Mouse (Mus musculus): ENCODE measurements at regions not wholly inside any gene's neighbourhood (a gene's known extent, or its start where the extent isn't known, plus 50 kb on each side); places are given as distances from the start of the nearest gene placed in this dataset.
A peak's percentile ranks its signal among the peaks of the same experiment; 100 is the strongest.

- no peak for DNase-seq
Measured at GRCm38 (mm10) chrX:121533360-121533759, 863.8 kb downstream of the Nap1l3 start.

GRCm38 (mm10) chrX:121519830-121520229 lies 877.4 kb downstream of the Nap1l3 start:
- no peak for DNase-seq

DNA sequence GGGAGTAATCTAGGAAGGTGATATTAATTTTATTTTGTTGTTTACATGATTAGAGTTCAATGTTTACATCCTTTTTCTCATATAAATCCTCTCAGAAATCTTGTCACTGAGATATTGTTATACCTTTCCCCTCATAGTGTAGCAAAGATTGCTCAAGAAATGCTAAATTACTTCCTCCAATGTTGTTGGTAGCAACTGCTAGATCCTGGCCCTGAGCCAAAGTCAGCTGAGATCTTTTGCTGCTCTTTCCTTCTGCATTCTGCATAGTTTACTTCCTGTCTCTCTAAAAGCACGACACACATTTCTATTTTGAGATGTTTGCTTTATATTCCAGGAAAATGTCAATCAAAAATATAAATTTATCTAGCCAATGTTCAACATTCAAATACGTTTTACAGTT lies 899.5 kb downstream of the Nap1l3 start:
- DNase-seq, result peak; percentile 13 to 22

GRCm38 (mm10) chrX:121497219-121497618 lies 900.0 kb downstream of the Nap1l3 start:
- no peak for DNase-seq

DNA sequence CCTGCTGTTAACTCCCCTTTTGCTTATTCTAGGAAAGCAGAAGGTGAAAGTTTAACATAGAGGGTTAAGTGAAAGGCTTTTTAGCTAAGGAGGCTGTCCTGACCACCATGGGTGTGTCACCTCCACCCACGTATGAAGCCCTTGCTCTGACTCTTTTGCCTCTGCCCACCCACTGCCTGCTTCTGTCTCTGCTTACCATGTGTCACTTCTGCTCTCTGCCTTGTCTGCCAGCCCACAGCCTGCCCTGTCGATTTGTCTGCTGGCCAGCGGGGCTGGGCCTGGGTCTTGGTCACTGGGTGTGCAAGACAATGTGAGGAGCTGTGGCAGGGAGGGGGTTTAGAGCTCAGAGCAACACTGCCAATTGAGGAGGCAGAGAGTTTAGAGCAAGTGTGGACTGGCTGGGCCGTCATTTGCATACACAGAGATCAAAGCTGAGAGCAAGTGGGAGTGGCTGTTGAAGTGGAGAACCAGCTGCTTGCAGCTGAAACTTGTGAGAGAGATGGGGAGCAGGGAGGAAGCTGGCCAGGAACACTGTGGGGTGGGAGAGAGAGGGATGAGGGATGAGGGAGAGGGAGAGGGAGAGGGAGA lies 917.7 kb downstream of the Nap1l3 start:
- DNase-seq, result peak; percentile 5 to 23

DNA sequence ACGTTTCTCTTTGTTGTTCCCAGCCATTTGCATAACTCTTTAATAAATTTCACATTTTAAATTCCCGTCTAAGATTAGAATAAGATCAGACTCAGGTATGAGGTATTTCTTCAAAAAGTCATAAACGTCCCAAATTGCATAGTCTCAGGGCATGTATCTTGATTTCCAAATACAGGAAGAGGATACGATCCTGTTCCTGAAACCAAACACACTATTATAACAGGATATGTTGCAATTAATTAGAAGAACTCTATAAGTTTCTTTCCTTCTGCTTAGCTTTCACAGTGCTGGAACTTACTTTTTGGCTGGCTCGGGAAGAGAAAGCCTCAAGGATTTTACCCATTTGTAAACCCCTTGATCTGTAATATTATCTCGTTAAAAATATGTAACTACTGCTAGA lies 968.1 kb downstream of the Nap1l3 start:
- no peak for DNase-seq
